Mouse (Mus musculus): ENCODE measurements around the gene Zcchc10. TPM values are rescaled to one million over a fixed set of nuclear protein-coding genes. Genes with fewer than 3 reads are reported as not detected.

Gene Zcchc10
- total and polyA plus RNA-seq, 3 experiments = 2.6 to 22.6 (median 8.8) TPM

- peak; percentile 68; the same call in 1 of the 2 replicates for TF ChIP-seq GATA2 (IDR thresholded peaks at IDR 0.05; ENCODE audit: borderline replicate concordance, low read depth, low read length)
- TF ChIP-seq POLR2AphosphoS5 (IDR thresholded peaks at IDR 0.05; ENCODE audit: insufficient replicate concordance, low read depth, low read length) = no peak
- TF ChIP-seq TAL1 (conservative IDR thresholded peaks at IDR 0.05; ENCODE audit: low read depth, low read length) = peak; percentile 54
- no peak for TF ChIP-seq CTCF (IDR thresholded peaks at IDR 0.05; ENCODE audit: low read depth, low read length)
- TF ChIP-seq GATA1 (IDR thresholded peaks at IDR 0.05; ENCODE audit: borderline replicate concordance, low read length) = no peak
- DNase-seq (ENCODE audit: low spot score) = peak; percentile 62
- Histone ChIP-seq H3K9me3 (replicated peaks) (no peaks in the 10 kb centered on the region), H3K27me3 (ENCODE audit: insufficient read depth, low read length) (no peaks in the 10 kb centered on the region), H3K4me1 (ENCODE audit: insufficient read depth, low read depth, low read length) (peaks cover 71% of the 10 kb centered on the region), H3K36me3 (replicated peaks) (no peaks in the 10 kb centered on the region), H3K4me3 (ENCODE audit: low read depth, low read length) (no peak overlapping the region)
- peak; percentile 89 for ATAC-seq (ENCODE audit: extremely low read depth, insufficient number of reproducible peaks, low FRiP score, poor library complexity, severe bottlenecking)
These were observed 20.8 kb downstream of the Zcchc10 start for GRCm38 (mm10) chr11:53345328-53345727.

- no peak for DNase-seq (ENCODE audit: low spot score)
- no peak for ATAC-seq (ENCODE audit: extremely low read depth, insufficient number of reproducible peaks, low FRiP score, poor library complexity, severe bottlenecking)
- Histone ChIP-seq H3K4me3 (ENCODE audit: low read depth, low read length) (peak overlapping the region; percentile 39; the same call in 1 of the 2 replicates), H3K27me3 (ENCODE audit: insufficient read depth, low read length) (no peaks in the 10 kb centered on the region), H3K4me1 (ENCODE audit: insufficient read depth, low read depth, low read length) (peaks cover 72% of the 10 kb centered on the region), H3K9me3 (replicated peaks) (no peaks in the 10 kb centered on the region), H3K36me3 (replicated peaks) (no peaks in the 10 kb centered on the region)
- TF ChIP-seq TAL1 (conservative IDR thresholded peaks at IDR 0.05; ENCODE audit: low read depth, low read length) (no peak), CTCF (IDR thresholded peaks at IDR 0.05; ENCODE audit: low read depth, low read length) (no peak), POLR2AphosphoS5 (IDR thresholded peaks at IDR 0.05; ENCODE audit: insufficient replicate concordance, low read depth, low read length) (no peak), GATA1 (IDR thresholded peaks at IDR 0.05; ENCODE audit: borderline replicate concordance, low read length) (no peak), GATA2 (IDR thresholded peaks at IDR 0.05; ENCODE audit: borderline replicate concordance, low read depth, low read length) (no peak)
These were observed 21.3 kb downstream of the Zcchc10 start for GRCm38 (mm10) chr11:53345738-53346137.

- no peak for TF ChIP-seq TAL1 (conservative IDR thresholded peaks at IDR 0.05; ENCODE audit: low read depth, low read length)
- no peak for TF ChIP-seq GATA2 (IDR thresholded peaks at IDR 0.05; ENCODE audit: borderline replicate concordance, low read depth, low read length)
- no peak for TF ChIP-seq POLR2AphosphoS5 (IDR thresholded peaks at IDR 0.05; ENCODE audit: insufficient replicate concordance, low read depth, low read length)
- TF ChIP-seq CTCF (IDR thresholded peaks at IDR 0.05; ENCODE audit: low read depth, low read length) = no peak
- no peak for TF ChIP-seq GATA1 (IDR thresholded peaks at IDR 0.05; ENCODE audit: borderline replicate concordance, low read length)
- peak; percentile 51; the same call in 1 of the 2 replicates for ATAC-seq (ENCODE audit: extremely low read depth, insufficient number of reproducible peaks, low FRiP score, poor library complexity, severe bottlenecking)
- peak within 1 kb of the TSS; percentile 86 for H3K4me3 ChIP-seq (ENCODE audit: low read depth, low read length)
- H3K4me1 ChIP-seq (ENCODE audit: insufficient read depth, low read depth, low read length) = peaks cover 55% of the 10 kb centered on the region
- peak; percentile 93 for DNase-seq (ENCODE audit: low spot score)
- no peaks in the 10 kb centered on the region for H3K9me3 ChIP-seq (replicated peaks)
- H3K36me3 ChIP-seq (replicated peaks) = peaks cover 9% of the 10 kb centered on the region
- no peaks in the 10 kb centered on the region for H3K27me3 ChIP-seq (ENCODE audit: insufficient read depth, low read length)
These were observed 26.1 kb downstream of the Zcchc10 start, which contains the start of gene Aff4 for GRCm38 (mm10) chr11:53350291-53351223. Gene Aff4 (plus strand): TSS chr11:53350833.

DNA sequence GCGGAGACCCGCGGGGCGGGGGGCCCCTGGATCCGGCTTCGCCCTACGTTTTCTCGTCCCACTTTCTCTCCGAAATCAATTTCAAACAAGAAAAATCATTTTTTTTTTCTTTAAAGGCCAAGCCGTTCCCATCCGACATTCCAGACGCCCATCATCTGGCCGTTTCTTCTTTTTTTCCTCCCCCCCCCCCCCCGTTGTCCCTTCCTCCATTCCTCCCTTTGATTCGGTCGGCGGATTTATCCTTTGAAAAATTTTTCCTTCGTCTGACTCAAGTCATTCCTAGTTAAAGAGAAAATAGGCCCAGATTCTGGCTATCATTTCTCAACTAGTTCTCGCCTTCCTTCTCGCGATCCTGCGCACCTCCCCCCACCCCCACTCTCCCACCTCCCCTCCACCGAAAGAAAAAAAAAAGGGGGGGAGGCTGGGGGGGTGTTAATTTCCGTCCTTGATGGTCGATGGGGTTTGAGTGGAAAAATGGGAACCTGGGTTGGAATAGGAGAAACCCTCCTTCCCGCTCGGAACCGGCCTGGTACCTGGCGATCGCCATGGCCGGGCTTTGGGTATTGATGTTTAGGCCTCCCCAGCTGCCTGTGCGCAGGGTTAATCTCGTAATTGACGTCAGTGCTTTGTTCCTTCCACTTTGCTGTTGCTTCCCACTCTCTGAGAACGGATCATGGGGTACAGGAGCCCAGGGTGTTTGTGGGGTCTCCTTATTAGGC lies 26.9 kb downstream of the Zcchc10 start:
- Histone ChIP-seq H3K4me1 (ENCODE audit: insufficient read depth, low read depth, low read length) (peaks cover 48% of the 10 kb centered on the region), H3K27me3 (ENCODE audit: insufficient read depth, low read length) (no peaks in the 10 kb centered on the region), H3K36me3 (replicated peaks) (peaks cover 10% of the 10 kb centered on the region), H3K9me3 (replicated peaks) (no peaks in the 10 kb centered on the region), H3K4me3 (ENCODE audit: low read depth, low read length) (peak overlapping the region; percentile 86)
- TF ChIP-seq POLR2AphosphoS5 (IDR thresholded peaks at IDR 0.05; ENCODE audit: insufficient replicate concordance, low read depth, low read length) = no peak
- TF ChIP-seq TAL1 (conservative IDR thresholded peaks at IDR 0.05; ENCODE audit: low read depth, low read length) = no peak
- no peak for TF ChIP-seq GATA2 (IDR thresholded peaks at IDR 0.05; ENCODE audit: borderline replicate concordance, low read depth, low read length)
- TF ChIP-seq CTCF (IDR thresholded peaks at IDR 0.05; ENCODE audit: low read depth, low read length) = no peak
- no peak for TF ChIP-seq GATA1 (IDR thresholded peaks at IDR 0.05; ENCODE audit: borderline replicate concordance, low read length)
- 0 out of 2 replicates have a peak, but pooled peaks have one; percentile 2 for ATAC-seq (ENCODE audit: extremely low read depth, insufficient number of reproducible peaks, low FRiP score, poor library complexity, severe bottlenecking)
- DNase-seq (ENCODE audit: low spot score) = peak; percentile 37

DNA sequence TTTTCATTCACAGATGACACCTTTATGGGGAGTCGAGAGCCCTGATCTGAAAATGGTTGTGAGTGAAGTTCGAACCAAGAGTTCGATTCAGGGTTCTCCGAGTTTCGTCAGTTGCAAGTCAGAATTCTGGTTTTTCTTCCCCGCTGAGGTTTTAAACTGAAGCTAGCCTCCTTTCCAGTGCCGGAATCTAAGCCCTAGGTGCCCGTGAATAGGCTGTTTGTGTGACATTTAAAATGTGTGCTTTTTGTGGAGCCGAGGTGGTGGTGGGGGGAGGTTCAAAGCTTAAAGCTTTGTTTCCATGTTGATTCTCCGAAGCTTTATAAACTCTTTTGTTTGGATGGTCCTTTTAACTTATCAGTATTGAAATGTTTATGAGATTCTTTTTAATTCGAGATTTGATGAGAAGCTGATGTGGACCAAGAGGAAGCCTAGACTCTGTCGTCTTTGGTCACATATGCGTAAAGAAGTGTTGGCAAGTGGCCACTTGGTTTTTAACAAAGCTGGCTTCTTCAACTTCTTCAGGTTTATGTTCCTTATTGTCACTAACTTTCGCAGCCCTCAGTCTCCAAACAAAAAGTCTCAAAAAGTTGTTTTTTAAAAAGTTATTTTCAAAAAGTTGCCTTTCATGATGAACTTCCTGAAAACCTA lies 27.6 kb downstream of the Zcchc10 start:
- no peak for DNase-seq (ENCODE audit: low spot score)
- Histone ChIP-seq H3K27me3 (ENCODE audit: insufficient read depth, low read length) (no peaks in the 10 kb centered on the region), H3K9me3 (replicated peaks) (no peaks in the 10 kb centered on the region), H3K4me3 (ENCODE audit: low read depth, low read length) (peak overlapping the region; percentile 86), H3K36me3 (replicated peaks) (peaks cover 13% of the 10 kb centered on the region), H3K4me1 (ENCODE audit: insufficient read depth, low read depth, low read length) (peaks cover 46% of the 10 kb centered on the region)
- TF ChIP-seq POLR2AphosphoS5 (IDR thresholded peaks at IDR 0.05; ENCODE audit: insufficient replicate concordance, low read depth, low read length) (no peak), TAL1 (conservative IDR thresholded peaks at IDR 0.05; ENCODE audit: low read depth, low read length) (no peak), GATA2 (IDR thresholded peaks at IDR 0.05; ENCODE audit: borderline replicate concordance, low read depth, low read length) (no peak), GATA1 (IDR thresholded peaks at IDR 0.05; ENCODE audit: borderline replicate concordance, low read length) (no peak)
- no peak for ATAC-seq (ENCODE audit: extremely low read depth, insufficient number of reproducible peaks, low FRiP score, poor library complexity, severe bottlenecking)

Data from G1E (cell line).